Mouse (Mus musculus) heart, postnatal 10 days (tissue): ENCODE results near the gene Gaa. TPM values are rescaled to one million over a fixed set of nuclear protein-coding genes. Genes with fewer than 3 reads are reported as not detected.

Experiments
- DNase-seq, 2 experiments: peaks; one replicate each; pipeline ENCODE4 v3.0.0; 2021
- intact Hi-C: fragments of 180-260 bp; cut with DNase I; formaldehyde crosslinking; loops from one replicate; pipeline ENCODE4 v1.15.1; 2025
- total RNA-seq, 2 experiments: library from RNA; stranded (reverse); gene quantifications; 2 replicates each; pipeline ENCODE4 v1.2.3; 2021

Gene Gaa
- total RNA-seq, 2 experiments from 2014 or later, result 56.7 to 58.4 TPM

- intact Hi-C loops, result loop anchor here (2.0 kb wide), 1 partner anchor 31 kb away; no protein-coding TSS in a partner anchor
- DNase-seq, result peak; percentile 97 to 98
These were observed 31.9 kb downstream of the Gaa start, which contains the start of gene Eif4a3 for GRCm38 (mm10) chr11:119299391-119300245. Eif4a3 (minus strand) TSS chr11:119300089.

- no peak for DNase-seq
- intact Hi-C loops, result loop anchor here (2.0 kb wide), 1 partner anchor 32 kb away; no protein-coding TSS in a partner anchor
These were observed 32.7 kb downstream of the Gaa start for GRCm38 (mm10) chr11:119300246-119300935.

DNA sequence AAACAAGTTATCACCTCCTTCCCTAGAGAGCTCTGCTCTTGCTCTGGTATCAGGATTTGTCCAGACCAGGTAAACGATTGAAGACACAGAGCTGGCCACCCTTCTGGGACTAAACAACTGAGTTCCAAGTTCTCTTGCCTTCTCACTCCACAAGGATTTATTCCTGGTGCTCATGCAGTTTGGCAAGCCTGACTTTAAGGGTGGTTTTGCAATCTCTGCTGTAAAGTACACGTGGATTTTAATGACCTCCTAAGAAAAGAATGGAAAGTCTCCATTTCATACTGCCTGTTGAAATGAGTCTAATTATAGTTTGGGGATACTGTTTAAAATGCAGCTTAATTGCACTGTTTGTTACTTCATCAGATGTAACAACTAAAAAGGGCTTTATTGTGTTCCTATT, 33.3 kb downstream of the Gaa start:
- intact Hi-C loops, result loop anchor here (2.0 kb wide), 1 partner anchor 32 kb away; no protein-coding TSS in a partner anchor

DNA sequence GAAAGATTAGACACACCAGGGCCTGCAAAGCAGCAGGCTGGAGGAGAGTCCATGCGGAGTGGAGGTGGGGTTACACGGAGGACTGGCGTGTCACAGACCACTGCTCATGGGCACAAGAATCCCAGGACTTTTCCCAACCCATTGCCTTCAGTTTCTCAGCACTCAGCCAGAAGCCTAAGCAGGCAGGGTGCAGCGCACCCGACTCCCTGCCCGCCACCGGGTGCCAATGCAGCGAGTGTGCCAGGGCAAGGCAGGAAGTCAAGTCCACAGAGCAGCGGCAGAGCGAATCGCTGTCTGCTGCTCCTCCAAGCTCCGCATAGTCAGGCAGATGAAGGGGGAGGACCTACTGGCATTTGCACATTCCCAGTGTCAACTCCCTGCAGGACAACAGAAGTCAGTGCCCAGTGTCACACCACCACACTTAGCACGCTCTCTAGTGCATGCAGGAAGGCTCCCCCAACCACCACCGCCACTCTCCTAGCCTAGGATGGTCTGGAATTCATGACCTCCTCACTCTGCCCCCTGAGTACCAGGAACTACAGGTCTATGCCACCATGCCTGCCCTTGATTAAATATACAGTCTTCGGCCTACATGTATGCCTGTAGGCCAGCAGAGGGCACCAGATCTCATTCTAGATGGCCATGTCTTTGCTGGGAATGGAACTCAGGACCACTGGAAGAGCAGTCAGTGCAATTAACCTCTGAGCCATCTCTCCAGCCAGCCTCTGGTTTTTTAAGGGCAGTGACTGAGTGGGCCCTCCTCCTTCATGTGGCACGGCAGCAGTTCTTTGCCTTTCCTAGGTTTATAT, 37.4 kb downstream of the Gaa start:
- DNase-seq, result peak; percentile 29 to 51

More for the DNA sequence above, 33.3 kb downstream of the Gaa start:
- no peak for DNase-seq

GRCm38 (mm10) chr11:119306762-119307657, 39.3 kb downstream of the Gaa start:
- DNase-seq, result no peak
- intact Hi-C loops, result no loop called here

More for the DNA sequence above, 37.4 kb downstream of the Gaa start:
- intact Hi-C loops, result loop anchor here (2.0 kb wide), 1 partner anchor 58 kb away; no protein-coding TSS in a partner anchor

GRCm38 (mm10) chr11:119307658-119307867, 39.9 kb downstream of the Gaa start, which contains the start of gene Card14:
Card14 (plus strand) TSS chr11:119307768.
- intact Hi-C loops, result no loop called here
- no peak for DNase-seq

DNA sequence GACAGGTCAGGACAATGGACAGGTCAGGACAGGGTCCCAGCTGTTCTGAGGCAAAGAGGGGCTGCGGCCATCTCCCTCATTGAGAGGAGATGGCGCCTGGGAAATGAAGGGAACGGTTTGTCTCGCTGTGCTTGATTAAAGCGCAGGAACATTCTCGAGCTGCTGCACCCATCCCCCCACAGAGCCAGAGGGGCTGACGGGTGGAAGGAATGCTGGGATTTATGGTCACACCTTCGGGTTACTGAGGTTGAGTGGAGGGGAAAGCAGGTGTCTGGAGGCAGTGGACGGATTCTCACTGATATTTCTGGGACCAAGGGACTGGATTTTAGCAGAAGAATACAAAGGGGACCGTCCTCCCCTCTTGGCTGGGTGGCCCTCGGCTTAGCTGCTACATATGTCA, 40.2 kb downstream of the Gaa start:
- DNase-seq, result no peak
- intact Hi-C loops, result no loop called here

DNA sequence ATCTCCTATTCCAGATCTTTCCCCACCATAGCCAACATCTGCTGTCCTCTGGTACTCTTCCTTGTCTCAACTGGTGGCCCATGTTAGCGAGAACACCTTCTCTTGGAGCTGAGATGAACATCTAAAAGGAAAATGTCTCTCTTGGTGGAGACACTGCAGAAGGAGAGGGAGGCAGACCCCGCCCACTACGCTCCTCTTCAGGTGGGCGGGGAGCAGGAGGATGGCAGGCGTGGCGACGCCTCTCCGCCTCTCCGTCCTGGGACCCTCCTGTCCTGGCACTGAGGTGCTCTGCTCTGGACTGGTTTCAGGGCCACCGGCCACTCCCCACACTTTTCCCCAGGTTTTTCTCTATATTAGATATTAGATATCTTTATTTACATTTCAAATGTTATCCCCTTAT, 42.9 kb downstream of the Gaa start:
- DNase-seq, result no peak
- intact Hi-C loops, result no loop called here

DNA sequence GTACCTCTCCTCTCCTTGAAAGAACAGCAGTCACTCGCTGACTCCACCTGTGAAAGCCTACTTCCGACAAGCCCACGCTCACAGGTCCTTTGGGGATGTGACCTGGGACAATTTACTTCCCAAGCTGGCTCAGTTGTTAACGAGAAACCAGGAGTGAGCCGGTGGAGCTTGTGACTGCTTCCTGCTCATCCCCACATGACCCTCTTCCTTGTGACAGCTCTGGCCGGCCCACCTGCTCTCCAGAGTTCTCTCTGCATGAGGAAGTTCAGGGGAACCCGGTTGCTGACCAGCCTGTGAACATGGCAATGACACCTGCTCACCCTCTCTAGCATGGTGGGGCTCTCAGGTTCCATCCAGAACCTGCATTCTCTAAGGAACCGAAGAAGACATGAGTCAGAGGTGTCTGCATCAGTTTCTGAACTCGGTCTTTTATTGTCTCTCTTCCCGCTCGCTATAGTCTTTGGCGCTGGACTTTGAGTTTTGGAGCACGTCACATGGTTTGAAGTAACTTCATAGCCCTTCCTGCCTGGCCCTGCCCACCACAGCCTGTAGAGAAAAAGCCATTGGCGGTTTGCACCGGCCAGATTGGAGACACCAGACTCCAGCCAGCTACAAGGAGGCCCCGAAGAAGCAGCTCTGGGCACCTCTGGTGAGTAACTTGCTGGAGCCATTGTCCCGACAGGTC, 46.7 kb downstream of the Gaa start:
- intact Hi-C loops, result no loop called here
- DNase-seq, result no peak

DNA sequence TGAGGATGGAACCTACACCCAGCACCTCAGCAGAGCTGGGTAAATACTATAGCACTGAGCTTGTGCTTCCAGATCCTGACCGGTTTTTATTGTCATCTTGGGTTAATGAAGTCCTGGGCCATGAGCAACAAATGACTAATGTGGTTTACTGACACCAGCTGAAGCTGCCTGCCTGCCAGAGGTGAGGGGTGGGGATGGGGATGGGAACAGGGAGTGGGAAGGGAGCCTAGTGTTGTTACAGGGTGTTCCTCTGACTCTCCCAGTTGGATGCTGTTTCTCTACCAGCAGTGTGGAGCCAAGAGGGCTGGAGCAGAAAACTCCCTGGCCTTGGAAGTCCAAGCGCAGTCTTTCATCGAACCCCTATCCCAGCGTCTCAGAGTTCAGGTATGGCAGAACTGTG, 49.0 kb downstream of the Gaa start:
- intact Hi-C loops, result no loop called here
- DNase-seq, result peak; percentile 37 to 41

- intact Hi-C loops, result no loop called here
- no peak for DNase-seq
These were observed 54.8 kb downstream of the Gaa start for GRCm38 (mm10) chr11:119322521-119322920.

DNA sequence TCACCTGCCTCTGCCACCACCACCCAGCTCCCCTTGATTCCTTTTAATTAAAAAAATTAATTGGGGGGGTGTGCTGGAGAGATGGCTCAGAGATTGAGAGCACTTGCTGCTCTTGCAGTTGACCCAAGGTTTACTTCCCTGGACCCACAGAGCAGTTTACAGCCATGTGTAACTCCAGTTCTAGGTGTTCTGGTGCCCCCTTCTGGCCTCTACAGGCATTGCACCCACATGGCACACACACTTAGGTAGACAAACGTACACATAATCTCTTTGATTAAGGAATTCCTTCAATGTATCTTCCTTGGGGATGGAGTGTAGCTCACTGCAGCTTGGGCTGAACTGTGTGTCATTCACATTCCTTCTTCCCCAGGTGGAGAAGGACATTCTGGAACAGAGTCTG, 57.4 kb downstream of the Gaa start:
- DNase-seq, result no peak
- intact Hi-C loops, result no loop called here

DNA sequence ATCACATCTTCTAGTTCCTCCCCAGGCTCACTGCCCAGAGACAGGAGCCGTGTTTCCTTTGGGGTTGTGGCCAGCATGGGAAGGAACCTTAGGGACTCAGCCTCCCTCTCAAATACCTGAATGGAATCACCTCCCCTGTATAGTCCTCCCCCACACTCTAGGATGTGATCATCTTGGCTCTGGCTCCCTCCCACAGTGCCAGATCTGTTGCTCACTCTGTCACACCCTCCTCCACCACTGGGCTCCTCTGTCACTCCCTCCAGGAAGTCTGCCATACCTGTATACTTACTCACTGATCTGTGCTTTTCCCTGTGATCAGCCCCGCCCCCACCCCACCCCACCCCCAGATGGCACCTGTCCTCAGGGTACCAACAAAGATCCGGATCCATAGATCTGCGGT, 62.9 kb downstream of the Gaa start:
- intact Hi-C loops, result no loop called here
- DNase-seq, result no peak

- DNase-seq, result no peak
- intact Hi-C loops, result no loop called here
These were observed 64.3 kb downstream of the Gaa start for GRCm38 (mm10) chr11:119331970-119332369.

Other genes with a start within 250 kb of the Gaa start
- 1 to 10 TPM; 5.2 to 6.8 TPM for gene Cbx2, start 244.9 kb upstream of the Gaa start, total RNA-seq
- gene Cbx8, start 226.9 kb upstream of the Gaa start, total RNA-seq, result 1 to 10 TPM; 5.6 to 7.5 TPM
- 10 to 100 TPM; 22.1 to 22.6 TPM for gene Cbx4, start 181.7 kb upstream of the Gaa start, total RNA-seq
- 10 to 100 TPM; 66.3 to 67.2 TPM for gene Tbc1d16, start 39.4 kb upstream of the Gaa start, total RNA-seq
- gene Ccdc40, start 39.3 kb upstream of the Gaa start, total RNA-seq, result under 1 TPM in 1 of 2 experiments, not detected in 1; 0.22 TPM
- gene Eif4a3, start 32.2 kb downstream of the Gaa start, total RNA-seq, result 100 to 1,000 TPM; 105 to 112 TPM
- under 1 TPM; 0.07 to 0.12 TPM for gene Card14, start 39.9 kb downstream of the Gaa start, total RNA-seq
- gene Sgsh, start 87.6 kb downstream of the Gaa start, total RNA-seq, result 1 to 10 TPM; 7.9 TPM
- 1 to 10 TPM; 3.7 to 5.0 TPM for gene Slc26a11, start 87.7 kb downstream of the Gaa start, total RNA-seq
- 10 to 100 TPM; 14.0 to 19.6 TPM for gene Rnf213, start 125.2 kb downstream of the Gaa start, total RNA-seq
- 10 to 100 TPM; 13.8 to 18.6 TPM for gene Endov, start 223.5 kb downstream of the Gaa start, total RNA-seq